Mouse (Mus musculus): ENCODE results near the gene Tiam1.
"Not testable (repeated sequence)": the region's sequence is repeated elsewhere in the genome, so short reads cannot be mapped to it uniquely, and the experiment has no call there.

Tiam1 gene

DNA sequence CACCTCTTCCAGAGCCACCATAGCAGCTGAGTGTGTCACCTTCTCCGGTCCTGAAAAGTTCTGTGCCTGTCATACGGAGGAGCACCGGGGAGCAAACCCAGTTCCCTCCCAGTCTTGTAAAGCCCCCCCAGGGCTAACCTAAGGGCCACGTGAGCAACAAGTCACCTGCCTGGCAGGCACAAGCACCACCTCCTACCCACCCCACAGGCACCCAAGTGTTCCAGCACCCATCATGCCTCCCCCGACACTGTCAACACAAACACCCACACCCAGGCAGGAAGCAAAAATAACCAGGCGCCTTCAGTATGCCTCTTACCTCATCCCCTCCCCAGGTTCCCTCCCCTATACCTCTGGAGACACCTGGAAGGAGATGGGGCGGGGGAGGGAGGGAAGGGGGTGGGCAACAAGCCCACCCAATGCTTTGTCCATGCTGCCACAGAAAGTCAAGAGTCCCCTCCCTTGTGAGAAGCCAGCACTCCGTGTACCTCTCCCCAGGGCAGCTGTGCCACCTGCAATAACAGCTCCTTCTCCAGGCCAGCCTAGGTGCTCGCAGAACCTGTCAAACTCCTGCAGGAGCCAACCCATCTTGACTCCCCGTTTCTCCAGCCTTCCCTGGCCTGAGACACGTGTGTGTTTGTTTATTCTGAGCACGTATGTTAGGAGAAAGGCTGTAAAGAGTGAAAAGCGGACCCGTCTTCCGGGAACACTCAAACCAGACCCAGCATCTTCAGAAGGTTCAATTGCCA, 38.7 kb downstream of the Tiam1 start:
- DNase-seq (ENCODE audit: low read depth) = no peak

DNA sequence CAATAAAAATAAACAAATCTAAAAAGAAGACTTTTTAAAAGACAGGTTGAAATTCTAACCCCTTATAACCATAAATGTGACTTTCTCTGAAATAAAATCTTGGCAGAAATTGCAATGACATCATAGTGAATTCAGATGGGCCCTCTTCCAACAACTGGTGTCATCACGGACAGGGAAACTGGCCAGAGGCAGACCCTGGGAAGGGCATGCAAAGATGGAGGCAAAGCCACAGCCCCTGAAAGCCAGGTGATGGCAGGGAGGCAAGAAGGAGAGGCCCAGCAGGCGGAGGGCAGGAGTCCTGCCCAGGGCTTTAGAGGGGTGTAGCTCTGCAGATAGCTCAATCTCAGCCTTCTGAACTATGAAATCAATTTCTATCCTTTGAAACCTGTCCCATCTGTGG, 39.8 kb downstream of the Tiam1 start:
- DNase-seq (ENCODE audit: low read depth) = no peak

DNA sequence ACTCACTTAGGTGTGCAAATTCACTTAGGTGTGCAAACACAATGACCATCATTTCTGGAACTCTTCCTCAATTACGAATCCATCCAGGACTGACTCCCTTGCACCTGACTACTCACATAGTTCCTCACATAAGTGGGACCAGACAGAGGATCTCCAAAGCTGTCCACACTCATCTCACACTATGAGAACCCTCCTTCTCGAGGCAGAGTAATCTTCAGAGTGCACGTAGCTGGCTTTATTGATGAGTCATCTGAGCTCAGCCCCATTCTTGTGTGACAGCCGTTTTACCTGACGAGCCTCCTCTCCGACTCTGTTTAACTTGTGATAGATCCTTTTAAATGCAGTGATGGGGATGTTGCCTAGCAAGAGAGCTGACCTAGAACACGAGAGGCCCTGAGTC, 41.0 kb downstream of the Tiam1 start:
- DNase-seq (ENCODE audit: low read depth) = no peak

DNA sequence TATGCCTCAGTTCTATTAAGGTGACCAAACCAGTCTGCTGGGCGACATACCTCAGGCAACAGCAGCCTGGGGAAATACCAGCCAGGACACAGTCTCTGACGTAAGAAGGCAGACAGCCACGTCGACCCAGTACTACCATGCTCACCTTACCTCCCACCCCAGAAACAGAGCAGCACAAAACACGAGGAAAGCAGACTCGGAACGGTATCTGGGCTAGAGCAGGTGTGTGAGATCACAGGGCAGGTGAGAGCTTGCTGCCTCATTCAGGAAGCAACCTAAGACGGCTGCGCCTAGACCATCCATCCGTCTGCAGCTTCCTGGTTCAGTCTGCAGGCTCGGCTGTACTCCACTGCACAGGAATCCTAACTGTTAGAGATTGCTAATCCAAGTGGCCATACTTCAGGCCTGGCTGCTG, 45.4 kb downstream of the Tiam1 start:
- DNase-seq (ENCODE audit: low read depth) = no peak

DNA sequence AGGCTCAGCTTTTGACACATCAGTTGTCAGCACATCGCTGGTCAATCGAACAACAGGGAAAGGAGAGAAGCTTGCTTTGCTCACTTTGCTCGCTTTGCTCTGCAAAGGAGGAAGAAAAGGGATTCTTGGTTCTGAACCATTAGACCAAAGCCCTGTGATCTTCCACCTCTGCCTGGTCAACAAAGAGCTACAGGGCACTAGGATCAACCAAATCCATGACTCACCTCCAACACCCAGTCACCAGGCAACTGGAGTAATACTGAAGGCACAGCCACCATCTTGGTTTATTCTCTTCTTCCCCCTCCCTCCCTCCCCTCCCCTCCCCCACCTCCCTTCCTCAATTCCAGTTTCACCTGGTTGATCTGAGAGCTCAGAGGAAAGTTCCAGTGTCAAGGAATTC, 45.8 kb downstream of the Tiam1 start:
- DNase-seq (ENCODE audit: low read depth) = no peak

DNA sequence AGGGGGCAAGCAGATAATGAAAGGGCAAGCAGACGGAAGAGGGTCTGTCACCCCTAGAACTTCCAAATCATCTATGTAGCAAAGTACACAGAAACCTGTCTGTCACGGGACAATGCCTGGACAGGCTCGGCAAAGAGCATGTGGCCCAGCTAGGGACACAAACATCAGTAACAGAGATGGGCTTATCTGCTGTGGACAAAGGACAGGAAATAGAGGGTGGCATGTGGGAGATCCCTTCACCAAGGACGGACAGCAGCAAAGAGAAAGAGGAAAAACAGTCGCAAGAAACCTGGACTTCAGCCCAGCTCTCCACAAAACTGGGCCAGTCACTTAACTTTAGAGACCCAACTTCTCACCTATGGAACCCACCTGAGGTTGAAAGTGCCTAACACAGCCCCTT, 47.6 kb downstream of the Tiam1 start:
- peak; percentile 75 for DNase-seq (ENCODE audit: low read depth)

DNA sequence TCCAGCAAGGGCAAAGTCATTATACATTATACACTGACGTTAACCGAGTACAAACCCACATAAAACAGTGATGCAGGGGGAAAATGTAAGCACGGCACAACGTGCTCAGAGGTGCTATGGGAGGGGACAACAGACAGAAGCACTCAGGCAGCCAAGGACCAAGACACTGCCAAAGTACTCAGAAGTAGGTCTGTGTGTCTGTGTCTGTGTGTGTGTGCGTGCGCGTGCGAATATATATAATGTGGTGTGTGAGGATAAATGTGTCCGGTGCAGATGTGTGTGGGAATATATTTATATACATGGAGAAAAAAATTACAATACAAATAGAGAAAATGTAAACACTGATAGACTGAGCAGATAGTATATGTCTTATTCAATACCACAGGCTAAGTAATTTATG, 50.6 kb downstream of the Tiam1 start:
- DNase-seq (ENCODE audit: low read depth) = no peak

DNA sequence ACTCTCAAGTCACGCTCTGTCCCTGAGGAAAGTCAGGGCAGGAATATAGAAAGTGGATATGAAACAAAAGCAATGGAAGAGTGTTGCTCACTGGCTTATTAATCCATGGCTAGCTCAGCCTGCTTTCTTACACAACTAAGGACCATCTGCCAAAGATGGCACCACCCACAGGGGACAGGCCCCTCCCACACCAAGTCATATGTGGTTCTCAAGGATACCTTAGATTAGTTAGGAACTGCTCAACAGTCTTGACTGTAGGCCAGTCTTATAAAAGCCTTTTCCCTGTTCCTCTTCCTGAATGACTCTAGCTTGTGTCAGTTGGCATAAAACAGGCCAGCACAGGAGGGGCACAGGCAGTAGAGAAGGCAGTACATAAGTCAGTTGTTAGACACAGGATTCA, 51.7 kb downstream of the Tiam1 start:
- peak; percentile 60 for DNase-seq (ENCODE audit: low read depth)

DNA sequence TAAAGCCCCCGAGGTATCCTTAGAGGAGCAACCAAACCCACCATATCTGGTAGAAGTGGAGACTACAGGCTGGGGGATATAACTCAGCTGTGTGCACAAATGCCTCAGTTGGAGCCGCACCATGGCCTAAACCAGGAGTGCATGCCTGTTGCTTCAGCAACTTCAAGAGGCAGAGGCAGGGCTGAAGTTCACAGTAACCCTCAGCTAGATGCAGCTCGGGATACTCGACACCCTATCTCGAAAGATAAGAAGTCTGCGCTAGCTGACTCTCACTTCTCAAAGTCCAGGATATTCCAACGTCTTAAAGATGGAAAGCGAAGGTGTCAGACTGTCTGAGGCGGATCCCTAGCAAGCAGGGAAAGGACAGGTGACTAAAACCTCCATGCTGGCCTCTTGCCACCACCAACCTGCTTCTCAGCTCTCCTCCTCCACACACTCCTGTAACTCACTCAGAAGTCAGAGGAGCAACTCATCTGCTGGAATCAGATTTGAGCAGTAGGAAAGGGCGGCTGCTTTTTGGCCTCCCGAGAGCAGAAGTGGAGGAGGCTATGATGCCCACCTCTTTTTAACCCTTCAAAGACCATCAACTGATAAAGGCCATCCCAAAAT, 52.4 kb downstream of the Tiam1 start:
- no peak for DNase-seq (ENCODE audit: low read depth)

DNA sequence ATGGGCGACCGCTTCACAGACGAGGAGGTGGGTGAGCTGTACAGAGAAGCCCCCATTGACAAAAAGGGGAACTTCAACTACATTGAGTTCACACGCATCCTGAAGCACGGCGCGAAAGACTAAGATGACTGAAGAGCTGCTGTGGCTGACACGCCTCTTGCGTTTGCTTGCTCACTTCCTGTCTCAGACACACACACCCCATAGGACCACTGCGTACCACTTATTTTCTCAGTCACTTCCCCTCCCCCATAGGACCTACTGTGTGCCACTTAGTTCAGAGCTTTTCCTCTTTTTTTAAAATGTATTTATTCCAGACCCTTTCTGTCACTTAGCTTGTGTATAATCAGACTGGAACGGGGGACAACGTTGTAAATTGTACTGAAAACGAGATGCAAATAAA, 53.2 kb downstream of the Tiam1 start:
- peak; percentile 41 for DNase-seq (ENCODE audit: low read depth)

DNA sequence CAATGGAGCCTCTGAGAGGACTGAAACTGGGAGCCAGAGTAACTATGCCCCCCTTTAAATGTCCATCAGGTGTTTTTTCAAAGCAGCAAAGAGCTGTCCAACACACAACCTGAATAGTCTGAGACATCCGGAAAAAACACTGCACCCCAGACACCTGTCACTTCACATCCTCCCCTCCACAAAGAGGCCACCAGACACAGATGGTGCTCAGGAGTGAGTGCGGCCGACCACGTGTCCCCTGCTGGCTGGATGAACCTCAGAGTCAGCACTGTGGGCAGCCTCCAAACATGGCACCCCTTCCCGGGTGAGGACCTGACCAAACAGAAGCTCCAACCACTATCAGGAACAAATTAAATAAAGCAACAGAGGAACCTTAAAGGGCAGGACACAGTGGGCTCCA, 56.3 kb downstream of the Tiam1 start:
- no peak for DNase-seq (ENCODE audit: low read depth)

DNA sequence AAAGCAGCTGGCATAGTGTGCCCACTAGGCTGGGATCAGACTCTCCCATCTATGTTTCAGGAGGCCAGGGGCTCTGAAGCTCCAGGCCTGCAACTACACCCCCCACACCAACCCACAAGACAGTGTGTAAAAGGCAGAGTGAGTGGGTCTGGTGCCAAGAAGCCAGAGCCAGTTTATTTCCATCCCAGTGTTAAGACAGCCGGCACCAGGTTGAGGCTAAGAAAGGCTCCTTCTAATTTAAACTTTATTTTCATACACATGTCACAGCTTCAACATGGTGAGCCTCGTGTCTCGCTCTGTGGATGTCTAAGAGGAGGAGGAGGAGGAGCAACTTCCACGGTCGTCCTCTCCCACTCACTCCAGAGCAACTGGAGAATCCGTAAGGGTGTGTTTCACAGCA, 57.5 kb downstream of the Tiam1 start:
- DNase-seq (ENCODE audit: low read depth) = no peak

DNA sequence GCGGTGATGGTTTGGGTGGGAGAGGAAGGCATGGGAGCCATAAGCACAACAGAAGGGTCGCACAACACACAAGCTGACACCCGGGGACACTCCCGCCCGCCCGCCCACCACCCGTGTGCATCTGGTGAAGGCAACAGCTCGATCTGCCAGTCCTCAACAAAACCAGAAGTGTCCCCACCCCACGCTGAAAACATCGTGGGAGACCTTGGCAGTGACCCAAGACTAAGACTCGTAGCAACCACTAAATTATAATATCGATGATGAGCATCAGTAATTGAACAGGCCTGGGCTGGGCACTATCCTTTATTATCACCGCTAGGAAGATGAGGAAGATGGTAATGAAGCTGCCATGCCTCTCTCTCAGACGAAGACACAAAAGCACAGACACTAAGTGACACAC, 58.0 kb downstream of the Tiam1 start:
- DNase-seq (ENCODE audit: low read depth) = no peak

DNA sequence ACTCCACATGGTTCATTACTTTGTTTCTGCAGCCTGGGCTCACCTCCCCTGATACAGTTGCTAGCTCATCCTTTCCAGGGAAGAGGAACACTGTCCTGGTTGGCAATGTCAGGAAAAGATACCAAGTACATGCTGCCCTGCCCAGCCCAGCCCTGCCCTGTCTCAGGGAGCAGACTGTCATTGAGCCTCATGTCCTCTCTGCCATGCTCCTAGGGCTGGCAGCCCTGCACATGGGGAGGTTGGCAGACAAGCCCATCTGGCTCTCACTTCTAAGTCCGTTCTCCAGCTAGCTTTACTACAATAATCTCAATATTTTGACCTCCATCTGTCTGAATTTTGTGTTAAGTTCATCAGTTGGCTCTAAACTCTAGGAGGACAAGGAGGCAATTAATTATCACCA, 62.4 kb downstream of the Tiam1 start:
- DNase-seq (ENCODE audit: low read depth) = no peak

DNA sequence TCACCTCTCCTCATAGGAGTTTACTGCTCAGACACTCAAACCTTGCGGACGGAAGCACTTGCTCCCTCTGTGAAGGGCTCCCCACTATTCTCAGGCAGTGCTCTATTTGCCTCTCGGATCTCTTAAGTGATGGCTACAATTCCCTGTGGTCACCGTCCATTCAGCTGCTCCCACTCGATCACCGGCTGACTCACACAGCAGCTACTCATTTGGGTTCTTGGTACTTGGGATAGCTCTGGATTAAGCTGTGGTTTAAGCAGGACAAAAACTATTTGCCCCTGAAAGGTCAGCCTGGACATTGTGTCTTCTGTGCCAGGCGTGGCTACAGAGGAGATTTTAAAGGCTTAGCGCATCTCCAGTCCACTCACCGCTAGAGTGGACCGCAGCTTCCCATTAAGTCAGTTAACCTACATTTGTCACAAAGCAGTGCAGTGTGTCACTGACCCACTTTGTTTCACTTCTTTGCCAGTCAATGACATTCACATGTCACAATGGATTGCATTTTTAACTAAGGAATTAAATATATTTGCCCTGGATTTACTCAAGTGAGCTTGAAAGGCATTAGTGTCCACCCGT, 64.7 kb downstream of the Tiam1 start:
- no peak for DNase-seq (ENCODE audit: low read depth)

DNA sequence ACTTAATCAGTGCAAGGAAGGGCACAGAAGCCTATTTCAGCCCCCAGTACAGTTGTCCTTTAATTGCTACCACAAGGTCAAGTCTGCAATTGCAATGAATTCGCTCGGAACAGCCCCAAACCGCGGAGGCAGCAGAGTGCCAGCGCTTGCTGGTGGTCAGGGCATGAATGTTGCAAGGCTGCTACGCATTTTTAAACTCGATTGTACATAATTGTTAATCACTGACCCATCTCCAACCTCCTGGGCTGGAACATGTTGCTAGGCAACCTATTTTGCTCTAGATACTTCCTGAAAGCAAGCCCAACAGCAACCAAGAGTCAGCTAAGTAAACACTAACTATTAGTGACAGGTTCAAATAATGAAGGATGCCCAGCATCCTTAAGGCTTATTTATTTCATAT, 70.1 kb downstream of the Tiam1 start:
- peak; percentile 81 for DNase-seq (ENCODE audit: low read depth)

DNA sequence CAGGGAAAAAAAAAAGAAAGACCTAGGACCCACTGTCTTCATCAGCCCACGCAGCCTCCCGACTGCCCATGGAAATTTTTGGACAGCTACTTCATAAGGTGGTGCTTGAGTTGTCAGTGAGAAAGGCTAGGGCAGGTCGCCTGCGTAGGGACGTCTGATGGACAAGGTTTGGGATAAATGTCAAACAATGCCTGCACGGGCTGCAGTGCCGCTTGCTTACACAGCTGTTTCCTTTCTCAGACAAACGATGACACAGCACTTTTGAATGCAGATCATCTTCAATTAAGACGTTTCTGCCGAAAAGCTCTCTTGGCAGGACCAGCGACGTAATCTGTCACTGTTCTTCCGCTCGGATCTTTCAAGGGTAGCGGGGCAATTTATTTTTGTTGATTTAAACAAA, 70.9 kb downstream of the Tiam1 start:
- peak; percentile 89 for DNase-seq (ENCODE audit: low read depth)

DNA sequence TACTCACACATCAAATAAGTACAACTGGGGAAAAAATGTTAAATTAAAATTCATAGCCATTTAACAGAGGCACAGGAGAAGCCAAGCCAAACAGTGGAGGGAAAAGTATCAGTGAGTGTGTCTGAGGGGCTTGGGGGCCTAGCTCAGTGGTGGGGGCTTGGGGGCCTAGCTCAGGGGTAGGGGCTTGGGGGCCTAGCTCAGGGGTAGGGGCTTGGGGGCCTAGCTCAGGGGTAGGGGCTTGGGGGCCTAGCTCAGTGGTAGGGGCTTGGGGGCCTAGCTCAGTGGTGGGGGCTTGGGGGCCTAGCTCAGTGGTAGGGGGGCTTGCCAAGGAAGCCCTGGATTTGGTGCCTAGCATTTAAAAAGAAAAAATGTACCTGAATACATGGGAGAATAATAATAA, 72.4 kb downstream of the Tiam1 start:
- DNase-seq (ENCODE audit: low read depth) = not testable (repeated sequence)

DNA sequence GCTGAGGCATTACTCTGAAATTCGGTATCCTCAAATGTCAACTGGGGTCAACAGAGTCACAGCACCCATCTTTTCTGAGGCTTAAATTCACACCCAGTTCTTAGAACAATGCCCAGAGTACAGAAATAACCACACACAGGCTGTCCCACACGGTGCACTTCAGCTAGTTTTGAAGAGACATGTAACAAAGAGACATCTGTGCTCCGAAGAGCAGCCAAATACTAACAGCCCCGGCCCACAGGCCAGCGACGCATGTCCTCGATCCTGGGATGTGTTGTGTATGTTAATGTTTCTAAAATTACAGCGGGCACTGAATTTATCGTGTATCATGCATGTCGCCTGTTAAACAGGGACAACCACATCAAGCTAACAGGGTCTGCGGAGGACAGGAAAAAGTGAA, 73.5 kb downstream of the Tiam1 start:
- DNase-seq (ENCODE audit: low read depth) = no peak

DNA sequence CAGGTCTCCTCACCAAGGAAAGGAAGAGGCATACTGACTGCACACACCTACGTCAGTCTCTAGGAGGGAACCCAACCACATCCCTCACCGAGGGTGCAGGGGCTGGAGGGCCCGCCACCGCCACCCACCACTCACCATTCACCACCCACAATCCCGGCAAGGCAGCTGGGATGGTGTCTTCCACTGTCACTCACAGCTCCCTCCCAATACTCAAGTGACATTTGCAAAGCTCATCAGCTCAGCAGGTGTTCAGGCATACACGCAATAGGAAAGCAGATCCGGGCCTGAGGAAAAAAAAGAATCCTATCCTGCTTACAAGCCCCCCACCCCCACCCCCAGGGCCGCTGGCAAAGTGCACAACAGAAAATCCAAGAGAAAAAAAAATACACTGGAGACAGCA, 74.4 kb downstream of the Tiam1 start:
- DNase-seq (ENCODE audit: low read depth) = no peak

DNA sequence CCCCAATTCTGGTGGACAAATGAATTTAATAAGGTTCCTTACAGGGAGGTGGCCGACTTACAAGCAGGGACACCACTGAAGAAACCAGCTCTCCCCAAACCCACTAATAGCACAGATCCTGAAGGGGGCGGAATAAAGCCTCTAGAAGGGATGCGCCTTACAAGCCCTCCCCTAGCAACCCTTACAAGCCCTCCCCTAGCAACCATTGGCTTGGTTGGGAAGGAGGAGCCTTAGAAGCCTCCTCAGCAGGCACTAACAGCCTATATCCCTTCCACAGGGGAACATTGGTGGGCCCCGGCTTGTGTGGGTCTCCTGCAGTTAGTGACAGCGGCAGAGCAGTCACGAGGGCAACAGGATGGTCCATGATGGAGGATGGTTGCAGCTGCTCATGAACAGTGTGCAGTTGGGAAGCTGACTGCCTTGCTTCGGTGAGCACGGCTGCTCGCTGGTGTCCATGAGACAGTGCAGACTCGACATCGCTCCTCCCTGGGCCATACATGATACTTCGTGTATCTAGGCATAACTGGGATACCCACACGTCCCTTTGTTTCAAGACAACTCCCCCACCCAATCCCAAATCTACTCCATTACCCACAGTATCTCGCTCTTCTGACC, 90.6 kb downstream of the Tiam1 start:
- no peak for DNase-seq (ENCODE audit: low read depth)

DNA sequence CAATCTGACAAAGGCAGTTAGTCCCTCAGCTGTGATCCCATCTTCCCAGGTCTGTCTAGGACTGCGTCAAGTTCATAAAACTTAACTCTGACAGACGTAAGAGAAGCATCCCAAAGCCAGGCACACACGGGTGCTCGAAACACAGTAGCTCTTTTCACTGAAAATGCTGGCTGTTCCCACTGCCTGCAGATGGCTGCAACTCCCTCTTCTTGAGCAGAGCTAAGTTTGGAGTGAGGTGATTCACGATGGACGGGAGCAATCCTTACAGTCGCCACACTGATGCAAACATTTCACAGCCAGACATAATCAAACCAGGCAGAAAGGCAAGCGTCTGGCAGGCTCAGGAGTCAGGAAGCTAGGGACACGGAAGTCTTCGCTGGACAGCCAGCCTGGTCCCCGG, 91.2 kb downstream of the Tiam1 start:
- DNase-seq (ENCODE audit: low read depth) = no peak

DNA sequence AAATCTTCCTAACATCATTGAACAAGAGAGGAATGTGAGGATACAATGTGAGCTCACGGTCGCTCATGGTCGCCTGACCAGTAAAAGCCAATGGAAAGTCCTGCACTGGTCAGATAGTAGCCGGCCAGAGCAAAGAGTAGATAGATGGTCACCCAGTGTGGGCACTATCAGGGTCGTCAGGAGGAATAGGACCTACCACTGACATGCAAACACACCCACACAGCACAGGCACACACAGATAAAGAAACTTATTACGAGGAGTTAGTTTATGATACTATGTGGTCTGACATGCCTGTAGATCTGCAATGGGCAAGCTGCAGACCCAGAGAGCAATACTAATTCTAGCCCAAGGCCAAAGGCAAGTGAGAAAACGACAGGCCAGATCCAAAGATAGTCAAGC, 92.5 kb downstream of the Tiam1 start:
- DNase-seq (ENCODE audit: low read depth) = no peak
